Mouse (Mus musculus) telencephalon, adult 2 months (tissue): ENCODE data around the gene Grpr.
A peak's percentile ranks its signal among the peaks of the same experiment; 100 is the strongest.

Source experiments
- DNase-seq: peaks from one replicate; pipeline ENCODE4 v3.0.0-alpha.2; 2011; ENCODE audit warnings: low read depth, low spot score

Gene Grpr

GRCm38 (mm10) chrX:163549666-163550065 lies at the start of gene Grpr:
Grpr (minus strand) TSS chrX:163549677.
- peak; percentile 39 for DNase-seq

DNA sequence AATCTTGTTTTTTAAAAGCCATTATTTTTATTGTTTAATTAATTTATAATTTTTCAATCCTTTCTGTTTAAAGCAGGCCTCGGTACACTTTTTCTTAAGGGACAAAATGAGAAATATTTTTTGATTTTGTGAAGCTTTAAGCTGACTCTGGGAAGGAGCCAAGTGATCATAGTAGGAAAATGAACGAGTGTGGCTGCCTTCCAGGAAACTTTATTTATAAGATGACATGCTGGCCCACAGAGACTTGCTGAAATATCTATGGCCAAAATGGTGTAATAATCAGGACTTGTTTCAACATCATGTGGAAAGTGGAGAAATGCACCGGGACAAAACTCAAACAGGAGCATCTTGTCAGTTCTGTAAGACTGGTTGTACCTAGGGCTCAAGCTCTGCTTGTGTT lies 11.0 kb upstream of the Grpr start:
- no peak for DNase-seq

- no peak for DNase-seq
These were observed 2.4 kb downstream of the Grpr start for GRCm38 (mm10) chrX:163547042-163547441.

- DNase-seq: no peak
These were observed 16.6 kb downstream of the Grpr start for GRCm38 (mm10) chrX:163532836-163533235.

GRCm38 (mm10) chrX:163518963-163519541 lies 30.4 kb downstream of the Grpr start:
- no peak for DNase-seq

- no peak for DNase-seq
These were observed 37.7 kb downstream of the Grpr start for GRCm38 (mm10) chrX:163511766-163512165.

DNA sequence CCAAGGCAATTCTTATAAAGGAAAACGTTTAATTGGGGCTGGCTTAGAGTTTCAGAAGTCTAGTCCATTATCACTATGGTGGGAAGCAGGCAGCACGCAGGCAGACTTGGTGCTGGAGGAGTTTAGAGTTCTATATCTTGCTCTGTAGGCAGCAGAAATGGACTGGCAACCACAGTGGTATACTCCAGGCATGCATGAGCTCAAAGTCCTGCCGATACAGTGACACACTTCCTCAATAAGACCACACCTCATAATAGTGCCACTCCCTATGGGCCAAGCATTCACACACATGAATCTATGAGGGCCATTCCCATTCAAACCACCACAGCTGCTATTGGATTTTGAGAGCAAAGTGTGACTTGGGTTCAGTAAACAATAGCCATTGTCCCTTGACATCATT lies 47.4 kb downstream of the Grpr start:
- DNase-seq: no peak
